Mouse (Mus musculus) CH12.LX (cell line): Measurements from ENCODE around the gene Mllt3. TPM values are rescaled to one million over a fixed set of nuclear protein-coding genes. Genes with fewer than 3 reads are reported as not detected.

Experiments used
- DNase-seq: peaks from one replicate; pipeline ENCODE4 v3.0.0-alpha.2; 2013; ENCODE audit errors: extremely low read depth
- H3K27ac ChIP-seq: 2 replicates; pipeline ENCODE4 v1.5.1; 2012; ENCODE audit warnings: low read depth, mild to moderate bottlenecking, control low read depth, moderate library complexity; ENCODE audit not compliant: insufficient read depth
- H3K27me3 ChIP-seq: replicated peaks from 2 replicates; pipeline ENCODE3; 2012; ENCODE audit warnings: inconsistent platforms
- H3K36me3 ChIP-seq, 2 experiments: replicated peaks in 1 of 2; 2 replicates each; pipeline versions ENCODE3 to v1.6.1; 2012; ENCODE audit warnings: inconsistent platforms in 1 of 2, low read length in 1 of 2, mild to moderate bottlenecking in 1 of 2, mixed read lengths in 1 of 2, moderate library complexity in 1 of 2; ENCODE audit not compliant: control insufficient read depth in 1 of 2, insufficient read depth in 1 of 2
- H3K4me1 ChIP-seq, 2 experiments: 2 replicates each; pipeline ENCODE4 v1.6.1; 2012; ENCODE audit warnings: inconsistent platforms in 1 of 2, moderate library complexity in 1 of 2; ENCODE audit not compliant: insufficient read depth in 2 of 2, control insufficient read depth in 1 of 2
- H3K4me2 ChIP-seq: 2 replicates; pipeline ENCODE4 v1.6.1; 2012; ENCODE audit warnings: low read depth, mild to moderate bottlenecking, control low read depth; ENCODE audit not compliant: poor library complexity, insufficient read depth, severe bottlenecking
- H3K4me3 ChIP-seq, 3 experiments: fragments of 150-350 bp in 1 of 3; sonication (generic) in 1 of 3; replicated peaks in 1 of 3; 2 replicates each; pipeline versions ENCODE3 to v1.5.1; 2011 to 2012; ENCODE audit warnings: low read depth in 2 of 3, low read length in 2 of 3, mild to moderate bottlenecking in 2 of 3, moderate library complexity in 2 of 3, control low read depth in 1 of 3, improper control_type of control experiment in 1 of 3, inconsistent platforms in 1 of 3, mixed read lengths in 1 of 3; ENCODE audit not compliant: poor library complexity in 1 of 3
- H3K79me2 ChIP-seq: replicated peaks from 2 replicates; pipeline ENCODE4 v1.6.1; 2012; ENCODE audit warnings: mild to moderate bottlenecking, moderate library complexity; ENCODE audit not compliant: control insufficient read depth, poor library complexity, insufficient read depth, severe bottlenecking; ENCODE audit errors: extremely low read depth
- H3K9ac ChIP-seq: 2 replicates; pipeline ENCODE4 v1.6.1; 2012; ENCODE audit warnings: low read depth, mild to moderate bottlenecking, control low read depth, moderate library complexity; ENCODE audit not compliant: insufficient read depth
- H3K9me3 ChIP-seq: replicated peaks from 2 replicates; pipeline ENCODE3; 2012; ENCODE audit warnings: low read length, inconsistent platforms, mixed read lengths
- CHD2 ChIP-seq: IDR thresholded peaks from 2 replicates; pipeline ENCODE4 v1.6.1; 2011; ENCODE audit warnings: low read length, improper control_type of control experiment
- E2F4 ChIP-seq: IDR thresholded peaks from 2 replicates; pipeline ENCODE4 v1.6.1; 2011; ENCODE audit warnings: low read depth, low read length, improper control_type of control experiment; ENCODE audit not compliant: insufficient replicate concordance
- ELF1 ChIP-seq: IDR thresholded peaks from 2 replicates; pipeline ENCODE4 v1.6.1; 2014; ENCODE audit warnings: low read depth, mild to moderate bottlenecking, inconsistent platforms, low read length, improper control_type of control experiment
- EP300 ChIP-seq: IDR thresholded peaks from 2 replicates; pipeline ENCODE4 v1.6.1; 2011; ENCODE audit warnings: low read length, improper control_type of control experiment
- GABPA ChIP-seq: IDR thresholded peaks from 2 replicates; pipeline ENCODE4 v1.6.1; 2012; ENCODE audit warnings: low read depth, low read length, improper control_type of control experiment, inconsistent platforms; ENCODE audit not compliant: insufficient replicate concordance
- IRF4 ChIP-seq: IDR thresholded peaks from 2 replicates; pipeline ENCODE4 v1.6.1; 2014; ENCODE audit warnings: low read depth, mild to moderate bottlenecking, inconsistent platforms, low read length, improper control_type of control experiment
- JUND ChIP-seq: conservative IDR thresholded peaks from 2 replicates; pipeline ENCODE4 v1.6.1; 2011; ENCODE audit warnings: low read depth, low read length, improper control_type of control experiment
- MAFK ChIP-seq: IDR thresholded peaks from 2 replicates; pipeline ENCODE4 v1.6.1; 2011; ENCODE audit warnings: low read length, improper control_type of control experiment; ENCODE audit not compliant: insufficient replicate concordance
- MEF2A ChIP-seq: IDR thresholded peaks from 2 replicates; pipeline ENCODE4 v1.6.1; 2014; ENCODE audit warnings: low read depth, mild to moderate bottlenecking, inconsistent platforms, low read length, improper control_type of control experiment, borderline replicate concordance
- MXI1 ChIP-seq: IDR thresholded peaks from 2 replicates; pipeline ENCODE4 v1.6.1; 2011; ENCODE audit warnings: mild to moderate bottlenecking, low read depth, low read length, improper control_type of control experiment
- NRF1 ChIP-seq: IDR thresholded peaks from 2 replicates; pipeline ENCODE4 v1.6.1; 2014; ENCODE audit warnings: low read depth, mild to moderate bottlenecking, inconsistent platforms, low read length, improper control_type of control experiment, moderate library complexity
- PAX5 ChIP-seq: IDR thresholded peaks from 2 replicates; pipeline ENCODE4 v1.6.1; 2012; ENCODE audit warnings: low read length, inconsistent platforms, mixed read lengths
- RCOR1 ChIP-seq: conservative IDR thresholded peaks from 2 replicates; pipeline ENCODE4 v1.6.1; 2012; ENCODE audit warnings: low read depth, mild to moderate bottlenecking, inconsistent platforms, low read length, improper control_type of control experiment
- SIN3A ChIP-seq: IDR thresholded peaks from 2 replicates; pipeline ENCODE4 v1.6.1; 2012; ENCODE audit warnings: low read length, improper control_type of control experiment, inconsistent platforms
- SMC3 ChIP-seq: IDR thresholded peaks from 2 replicates; pipeline ENCODE4 v1.6.1; 2011; ENCODE audit warnings: low read depth, low read length, improper control_type of control experiment
- TCF12 ChIP-seq: IDR thresholded peaks from 2 replicates; pipeline ENCODE4 v1.6.1; 2014; ENCODE audit warnings: low read depth, mild to moderate bottlenecking, inconsistent platforms, low read length, improper control_type of control experiment
- USF1 ChIP-seq: IDR thresholded peaks from 2 replicates; pipeline ENCODE4 v1.6.1; 2014; ENCODE audit warnings: low read depth, mild to moderate bottlenecking, inconsistent platforms, low read length, improper control_type of control experiment
- ZC3H11A ChIP-seq: IDR thresholded peaks from 2 replicates; pipeline ENCODE4 v1.6.1; 2012; ENCODE audit warnings: low read depth, mild to moderate bottlenecking, inconsistent platforms, low read length, improper control_type of control experiment
- ZMIZ1 ChIP-seq: IDR thresholded peaks from 2 replicates; pipeline ENCODE4 v1.6.1; 2012; ENCODE audit warnings: low read depth, mild to moderate bottlenecking, inconsistent platforms, low read length, improper control_type of control experiment
- dilution Hi-C: fragments of 300-500 bp; cut with MboI; formaldehyde crosslinking; loops from 2 replicates; pipeline ENCODE4 v1.14.3; 2020; ENCODE audit warnings: low sequenced_read_pairs; ENCODE audit not compliant: extremely low pct_unique_long_range_greater_than_20kb, extremely low pct_ligation_motif_present
- in situ Hi-C: fragments of 300-500 bp; cut with MboI; formaldehyde crosslinking; loops from 3 replicates; pipeline ENCODE4 v1.14.3; 2019; ENCODE audit warnings: low sequenced_read_pairs, low pct_ligation_motif_present, low pct_unique_long_range_greater_than_20kb, mixed read lengths
- polyA plus RNA-seq: library from polyadenylated mRNA; unstranded; fragments of >175 nt; gene quantifications from 2 replicates; pipeline ENCODE4 v1.2.1, GENCODE M21; 2012; ENCODE audit warnings: low read depth; ENCODE audit not compliant: insufficient read length
- total RNA-seq, 2 experiments: library from RNA; depleted of rRNA; stranded (reverse); fragments of 300-350 nt in 1 of 2; fragments of >200 nt in 1 of 2; gene quantifications; 2 replicates each; pipeline ENCODE4 v1.2.3; 2012 to 2014

Mllt3 gene
- total and polyA plus RNA-seq, 3 experiments, result 8.3 to 20.9 (median 10.1) TPM

DNA sequence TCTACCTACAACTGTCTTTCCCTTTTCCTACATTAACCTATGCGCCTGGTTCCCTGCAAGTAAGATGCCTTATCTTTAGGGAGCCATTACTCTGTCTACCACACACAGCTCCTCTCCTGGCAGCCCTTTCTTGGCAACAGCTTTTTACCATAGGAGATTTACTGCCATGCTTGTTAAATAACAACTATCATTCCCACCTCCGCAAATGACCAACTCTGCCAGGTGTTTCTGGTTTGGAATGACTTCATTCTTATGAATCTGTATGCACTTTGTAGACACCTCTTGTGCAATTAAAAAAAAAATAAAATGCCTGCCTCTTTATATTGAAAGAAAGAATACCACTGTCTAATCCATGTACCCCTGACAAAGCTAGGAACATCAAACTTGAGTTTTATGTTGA lies 294.1 kb downstream of the Mllt3 start:
- dilution Hi-C loops (no loop called here), in situ Hi-C loops (no loop called here)
- Histone ChIP-seq H3K27ac (no peak overlapping the region), H3K27me3 (no peaks in the 10 kb centered on the region), H3K9me3 (no peaks in the 10 kb centered on the region), H3K9ac (no peak overlapping the region), H3K36me3 (no peaks in the 10 kb centered on the region), H3K4me3 (no peak overlapping the region), H3K4me2 (no peak overlapping the region)
- no peak for DNase-seq
- TF ChIP-seq GABPA (no peak), NRF1 (no peak)
- TF ChIP-seq, all 38 proteins: peak for 0
- Histone ChIP-seq H3K79me2 (no peaks in the 10 kb centered on the region), H3K4me1 (no peaks in the 10 kb centered on the region)

DNA sequence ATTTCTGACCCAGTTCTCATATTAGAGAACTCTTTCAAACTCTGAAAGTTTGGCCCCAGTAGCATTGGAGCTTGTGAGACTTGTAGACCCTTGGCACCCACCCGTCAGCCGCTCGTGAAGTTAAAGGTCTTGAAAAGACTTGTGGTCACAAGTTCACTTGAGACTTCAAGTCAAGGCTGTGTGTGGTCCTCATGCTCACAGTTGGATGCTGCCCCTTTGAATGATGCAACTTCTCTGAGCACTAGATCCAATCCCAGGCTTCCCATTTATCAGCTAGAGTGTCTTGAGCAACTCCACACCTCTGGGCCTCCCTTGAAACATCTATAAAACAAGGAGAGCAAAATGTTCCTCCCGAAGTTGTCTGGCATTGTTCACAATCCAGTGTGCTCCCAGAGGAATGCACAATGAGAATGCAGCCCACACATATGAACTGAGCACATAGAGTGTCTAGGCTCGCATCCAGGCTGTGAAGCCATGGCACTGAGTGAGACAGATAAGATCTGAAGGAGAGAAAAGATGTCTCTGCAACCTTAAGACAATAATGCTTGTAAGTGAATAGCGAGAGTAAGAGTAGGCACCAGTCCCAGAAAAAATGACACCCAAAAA lies 295.9 kb downstream of the Mllt3 start:
- no peaks in the 10 kb centered on the region for H3K4me1 ChIP-seq
- DNase-seq, result no peak
- H3K79me2 ChIP-seq, result no peaks in the 10 kb centered on the region
- no peak overlapping the region for H3K4me3 ChIP-seq
- TF ChIP-seq RCOR1 (no peak), MXI1 (no peak), MAFK (no peak), JUND (no peak), CHD2 (no peak), TCF12 (no peak), ZMIZ1 (no peak), PAX5 (no peak), ELF1 (no peak), ZC3H11A (no peak), EP300 (no peak), SMC3 (no peak), USF1 (no peak)
- H3K9ac ChIP-seq, result no peak overlapping the region
- in situ Hi-C loops (no loop called here), dilution Hi-C loops (no loop called here)
- no peaks in the 10 kb centered on the region for H3K9me3 ChIP-seq
- H3K27me3 ChIP-seq, result no peaks in the 10 kb centered on the region
- H3K36me3 ChIP-seq, result no peaks in the 10 kb centered on the region
- no peak overlapping the region for H3K4me2 ChIP-seq
- no peak overlapping the region for H3K27ac ChIP-seq

DNA sequence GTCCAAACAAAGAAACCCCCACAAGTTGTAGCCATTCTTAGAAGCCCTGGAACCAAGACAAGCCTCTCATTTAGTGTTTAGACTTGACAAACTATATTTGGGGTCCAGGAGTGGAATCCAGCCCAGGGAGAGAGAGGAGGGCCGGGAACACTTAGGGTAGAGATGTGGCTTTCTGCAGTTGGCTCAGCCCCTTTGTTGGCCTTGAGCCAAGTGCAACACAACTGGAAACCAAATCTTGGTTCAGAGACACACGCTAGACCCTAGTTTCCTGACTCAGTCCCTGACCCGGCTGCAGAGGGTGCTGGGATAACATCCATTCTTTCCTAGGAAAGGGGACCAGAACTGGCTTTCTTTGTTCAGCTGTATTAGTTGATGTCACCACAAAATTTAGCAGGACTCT lies 296.4 kb downstream of the Mllt3 start:
- in situ Hi-C loops, result no loop called here
- H3K9me3 ChIP-seq, result no peaks in the 10 kb centered on the region
- dilution Hi-C loops, result no loop called here

More for the DNA sequence above, 296.4 kb downstream of the Mllt3 start:
- H3K4me3 ChIP-seq, result no peak overlapping the region
- DNase-seq, result no peak
- H3K79me2 ChIP-seq, result no peaks in the 10 kb centered on the region
- H3K27ac ChIP-seq, result no peak overlapping the region
- H3K9ac ChIP-seq, result no peak overlapping the region
- H3K36me3 ChIP-seq, result no peaks in the 10 kb centered on the region
- H3K4me2 ChIP-seq, result no peak overlapping the region
- TF ChIP-seq ZC3H11A, result no peak
- TF ChIP-seq IRF4, result no peak
- no peak for TF ChIP-seq MAFK
- no peak for TF ChIP-seq MEF2A
- TF ChIP-seq NRF1, result no peak
- no peak for TF ChIP-seq SIN3A
- no peak for TF ChIP-seq E2F4
- TF ChIP-seq, all 38 proteins: peak for 0
- Histone ChIP-seq H3K27me3 (no peaks in the 10 kb centered on the region), H3K4me1 (no peaks in the 10 kb centered on the region)
